Mouse (Mus musculus) E14TG2a.4 (cell line): ENCODE measurements around the gene Slc17a7.

Source experiments
- CTCF ChIP-seq: conservative IDR thresholded peaks from 2 replicates; pipeline ENCODE4 v1.5.1; 2014; ENCODE audit warnings: low read length
- NANOG ChIP-seq: IDR thresholded peaks from 2 replicates; pipeline ENCODE4 v1.6.1; 2014; ENCODE audit warnings: borderline replicate concordance, low read length, mixed read lengths

- TF ChIP-seq CTCF (no peak), NANOG (no peak)
These were observed 48.1 kb downstream of the Slc17a7 start, which contains the start of gene Dkkl1 for GRCm38 (mm10) chr7:45211851-45212251.
